Mouse (Mus musculus) B cell, adult 62 days (primary cell): ENCODE measurements around the gene Ptn. TPM values are rescaled to one million over a fixed set of nuclear protein-coding genes. Genes with fewer than 3 reads are reported as not detected.

ENCODE experiments used
- total RNA-seq: library from RNA; stranded (reverse); gene quantifications from 4 replicates; pipeline ENCODE4 v1.2.4, GENCODE M21; 2023

Gene Ptn
- total RNA-seq: not detected in 4 replicates

GRCm38 (mm10) chr6:36809747-36810285, at the start of gene Ptn:
Gene Ptn (minus strand): TSS chr6:36810220.

